Mouse (Mus musculus) ovary, adult 18-20 months (tissue): ENCODE results near the gene Hoxa10.

ENCODE experiments used
- DNase-seq: peaks from one replicate; pipeline ENCODE4 v3.0.0; 2022; ENCODE audit warnings: low spot score, mixed read lengths

The Hoxa10 gene

DNA sequence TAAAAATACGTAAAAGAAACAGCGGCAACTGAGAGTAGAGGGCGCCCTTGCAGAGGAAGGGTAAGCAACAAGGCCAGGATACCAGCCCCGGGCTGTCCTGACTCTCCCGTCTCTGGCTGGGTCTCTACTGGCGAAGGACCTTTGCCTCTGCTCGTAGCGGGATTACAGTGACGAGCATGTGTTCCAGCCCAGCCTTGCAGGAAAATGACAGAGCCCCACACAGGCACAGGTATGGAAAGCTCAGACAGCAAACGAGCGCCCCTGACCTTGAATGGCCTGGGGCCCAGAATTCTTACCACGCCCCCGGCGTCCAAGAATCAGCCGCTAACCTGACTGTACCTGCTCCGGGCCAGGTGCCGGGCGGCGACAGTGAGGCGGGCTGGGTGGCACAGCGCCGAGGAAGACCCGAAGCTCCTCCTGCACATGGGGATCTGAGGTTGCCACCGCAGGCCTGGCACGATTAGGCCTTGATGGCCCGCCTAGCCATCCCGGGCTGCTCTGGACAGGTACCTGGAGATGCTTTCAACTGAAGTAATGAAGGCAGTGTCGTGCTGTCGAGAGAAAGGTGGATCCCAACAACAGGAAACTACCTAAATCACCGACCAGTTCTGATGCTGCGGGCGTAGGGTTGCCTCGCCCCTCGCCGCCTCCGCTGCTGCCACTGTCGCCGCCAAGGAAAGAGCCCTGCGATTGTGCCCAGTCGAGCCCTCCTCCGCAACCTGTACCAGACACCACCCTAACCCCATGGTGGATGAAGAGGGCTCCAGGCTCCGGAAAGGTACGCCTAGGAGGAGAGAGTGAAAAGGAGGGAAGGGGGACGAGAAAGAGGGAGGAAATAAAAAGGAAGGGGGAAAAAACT, 10.9 kb downstream of the Hoxa10 start:
- DNase-seq: no peak

- DNase-seq: no peak
These were observed 11.9 kb downstream of the Hoxa10 start for GRCm38 (mm10) chr6:52228475-52229465.

DNA sequence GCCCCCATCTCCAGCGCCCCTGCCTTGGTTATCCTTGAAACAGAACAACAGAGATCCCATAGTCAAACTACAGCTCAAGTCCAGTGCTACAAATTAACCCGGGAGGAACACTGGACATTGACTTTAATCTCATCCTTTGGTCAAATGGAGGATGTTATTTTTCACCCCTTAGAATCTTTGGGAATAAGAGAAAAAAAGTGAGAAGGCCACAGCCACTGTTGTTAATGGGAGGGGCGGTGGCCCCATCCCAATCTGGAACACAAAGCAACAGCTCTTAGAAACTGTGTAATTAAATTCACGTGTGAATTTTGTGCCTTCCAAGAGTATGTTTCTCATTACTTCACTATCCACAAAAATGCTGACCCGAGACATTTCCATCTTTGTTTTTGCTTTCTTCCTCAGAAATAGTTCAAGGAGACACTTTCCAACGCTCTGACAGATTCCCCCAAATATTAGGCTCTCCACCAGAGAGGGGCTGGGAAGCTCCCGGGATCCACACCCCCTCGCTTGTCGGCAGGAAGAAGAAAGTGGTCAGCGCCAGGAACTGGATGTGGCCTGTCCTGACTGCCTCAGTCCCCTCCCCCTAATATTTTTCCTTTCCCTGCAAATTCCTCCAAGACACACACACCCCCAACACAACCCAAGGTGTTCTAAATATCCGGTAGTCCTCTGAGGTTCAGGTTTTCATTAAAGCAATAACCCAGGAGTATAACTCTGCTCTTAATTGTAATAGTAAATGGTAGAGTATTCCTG, 13.0 kb downstream of the Hoxa10 start:
- no peak for DNase-seq

DNA sequence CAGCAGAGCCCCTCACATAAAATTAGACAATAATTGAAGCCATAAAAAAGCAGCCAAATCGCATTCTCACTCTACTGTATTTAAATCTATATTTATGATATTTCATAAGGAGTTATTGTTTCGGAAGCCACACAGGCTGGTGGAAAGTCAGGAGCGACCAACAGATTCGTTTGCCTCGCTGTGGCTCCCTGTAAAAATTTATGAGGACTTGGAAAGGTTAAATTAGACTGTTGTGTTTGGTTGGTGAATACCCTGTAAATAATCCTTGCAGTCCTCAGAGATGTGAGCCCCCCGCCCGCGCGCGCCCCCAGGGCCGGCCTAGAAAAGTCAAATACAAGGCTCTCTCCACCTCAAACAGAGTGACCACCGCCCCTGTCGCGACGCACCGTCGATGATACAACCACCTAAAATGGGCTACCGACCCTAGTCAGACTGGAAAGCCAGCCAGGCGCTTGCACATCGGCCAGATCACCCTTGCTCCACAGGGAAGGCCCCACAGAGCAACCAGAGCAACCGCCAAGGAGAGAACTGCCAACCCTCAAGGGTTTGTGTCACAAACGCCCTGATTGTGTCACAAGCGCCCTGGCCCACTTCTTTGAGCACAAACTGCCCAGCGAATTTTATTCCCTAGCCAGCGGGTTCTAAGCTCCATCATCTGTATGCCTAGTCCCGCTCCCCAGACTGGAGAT, 13.9 kb downstream of the Hoxa10 start:
- DNase-seq: no peak

DNA sequence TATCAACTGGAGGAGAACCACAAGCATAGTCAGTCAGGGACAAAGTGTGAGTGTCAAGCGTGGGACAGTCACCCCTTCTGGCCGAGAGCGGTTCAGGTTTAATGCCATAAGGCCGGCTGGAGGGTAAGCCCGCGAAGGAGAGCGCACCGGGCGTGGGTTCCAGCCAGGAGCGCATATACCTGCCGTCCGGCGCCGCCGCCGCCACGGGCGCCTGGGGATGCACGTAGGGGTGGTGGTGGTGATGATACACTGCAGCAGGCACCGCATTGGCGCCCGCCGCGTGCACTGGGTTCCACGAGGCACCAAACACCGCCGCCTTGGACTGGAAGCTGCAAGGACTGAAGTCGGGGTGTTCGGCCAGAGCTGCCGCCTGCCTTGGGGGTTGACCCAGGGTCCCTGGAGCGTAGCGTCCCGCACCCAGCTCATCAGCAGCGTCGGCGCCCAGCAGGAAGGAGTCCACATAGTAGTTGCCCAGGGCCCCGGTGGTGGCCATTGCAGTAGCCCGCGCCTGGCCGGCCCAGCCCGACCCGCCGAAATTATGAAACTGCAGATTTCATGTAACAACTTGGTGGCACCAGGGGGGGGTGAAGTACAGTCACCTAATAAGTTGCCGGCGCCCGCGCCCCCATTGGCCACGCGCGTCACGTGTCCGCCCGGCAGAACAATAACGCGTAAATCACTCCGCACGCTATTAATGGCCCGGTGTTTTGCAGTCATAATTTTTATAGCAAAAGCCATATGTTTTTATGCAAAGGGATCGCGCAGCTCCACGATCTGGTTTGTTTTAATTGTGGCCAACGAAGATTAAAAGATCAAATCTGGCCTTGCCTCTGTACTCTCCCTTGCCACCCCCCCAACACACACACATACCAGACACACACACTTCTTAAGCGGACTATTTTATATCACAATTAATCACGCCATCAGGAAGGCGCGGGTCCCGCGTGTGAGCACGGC, 14.8 kb downstream of the Hoxa10 start:
- no peak for DNase-seq

- no peak for DNase-seq
These were observed 15.6 kb downstream of the Hoxa10 start for GRCm38 (mm10) chr6:52224895-52225611.

GRCm38 (mm10) chr6:52223939-52224760, 16.5 kb downstream of the Hoxa10 start:
- DNase-seq: no peak

DNA sequence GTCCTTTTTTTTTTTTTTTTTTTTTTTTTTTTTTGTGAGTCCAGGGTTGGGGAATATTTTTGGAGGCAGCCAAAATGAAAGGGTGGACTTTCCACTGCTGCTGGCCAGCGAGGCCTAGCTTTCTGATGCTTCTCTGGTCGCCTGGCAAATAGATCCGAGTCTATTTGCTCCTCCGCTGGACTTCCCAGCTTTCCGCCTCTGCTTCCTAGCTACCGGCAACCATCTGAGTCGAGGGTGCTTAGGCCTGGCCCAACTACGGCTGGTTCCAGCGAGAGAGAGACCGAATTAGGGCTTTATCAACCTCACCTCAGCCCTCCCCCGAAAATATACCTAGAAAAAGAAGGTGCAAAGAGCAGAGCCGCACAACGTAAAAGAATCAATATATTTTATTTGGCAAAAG, 17.9 kb downstream of the Hoxa10 start:
- DNase-seq: no peak

DNA sequence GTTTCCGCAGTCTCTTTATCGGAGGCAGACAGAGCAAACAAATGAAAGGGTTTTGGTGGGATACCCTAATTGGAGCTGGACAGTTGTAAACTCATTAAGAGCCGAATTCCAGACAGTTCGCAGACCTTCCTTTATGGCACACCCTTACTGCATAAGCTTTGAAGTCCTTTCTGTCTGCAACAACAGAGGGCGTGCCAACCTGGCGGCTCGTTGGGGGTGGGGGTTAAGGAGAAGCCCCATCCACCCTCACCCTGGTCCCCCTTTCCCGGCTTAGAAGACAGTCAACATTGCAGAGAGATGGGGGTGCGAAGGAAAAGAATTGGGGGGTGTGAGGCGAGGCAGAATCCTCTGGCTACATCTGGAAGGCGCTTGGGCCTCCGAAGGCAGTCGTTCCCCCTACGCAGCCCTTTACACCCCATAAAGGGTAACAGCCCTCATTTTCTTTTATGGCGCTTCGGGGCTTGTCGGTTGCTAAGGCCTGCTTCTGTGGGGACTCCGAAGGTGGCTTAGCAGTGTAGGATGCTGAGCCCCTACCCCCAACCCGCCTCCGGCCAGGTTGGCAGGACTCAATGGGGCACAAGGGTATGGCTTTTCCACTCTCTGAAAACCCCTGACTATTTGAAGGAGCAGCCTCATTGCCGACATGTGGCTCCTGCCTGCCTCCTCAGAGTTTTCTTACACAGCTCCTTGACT, 18.5 kb downstream of the Hoxa10 start:
- no peak for DNase-seq

DNA sequence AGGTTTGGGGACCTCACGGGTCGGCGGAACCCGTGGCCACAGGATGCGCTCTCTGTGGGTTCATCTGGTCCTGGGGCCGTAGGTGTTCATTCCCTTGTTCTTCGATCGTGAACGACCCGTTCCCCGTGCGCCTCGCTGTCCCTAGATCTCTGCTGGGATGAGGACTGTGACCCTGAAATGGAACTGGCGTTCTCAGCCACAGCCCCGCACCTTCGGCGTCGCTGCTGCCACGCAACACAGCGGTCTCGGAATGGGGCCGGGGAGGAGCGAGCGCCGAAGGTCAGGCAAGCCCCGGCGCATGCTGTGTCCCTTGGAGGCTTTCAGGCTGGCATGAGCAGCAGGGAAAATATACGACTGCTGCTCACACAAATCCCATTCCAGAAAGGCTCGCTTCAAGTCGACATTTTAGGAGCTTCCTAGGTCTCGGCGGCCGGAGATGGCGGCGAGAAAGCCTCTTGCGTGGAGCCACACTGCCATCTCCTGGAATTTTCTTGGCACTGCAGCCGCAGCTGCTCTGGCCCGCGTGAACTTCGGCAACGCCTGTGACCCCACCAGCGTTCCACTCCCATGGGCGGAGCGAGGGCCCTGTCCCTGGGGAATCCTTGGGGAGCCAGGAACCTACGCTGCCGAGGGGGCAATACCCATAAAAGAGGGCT, 19.2 kb downstream of the Hoxa10 start, which contains the start of gene Hoxa7:
Gene Hoxa7, minus strand, starts transcription at position 518 of the 656 bp plus-strand sequence.
- peak; percentile 65 for DNase-seq

- no peak for DNase-seq
These were observed 19.8 kb downstream of the Hoxa10 start for GRCm38 (mm10) chr6:52220865-52221310.

DNA sequence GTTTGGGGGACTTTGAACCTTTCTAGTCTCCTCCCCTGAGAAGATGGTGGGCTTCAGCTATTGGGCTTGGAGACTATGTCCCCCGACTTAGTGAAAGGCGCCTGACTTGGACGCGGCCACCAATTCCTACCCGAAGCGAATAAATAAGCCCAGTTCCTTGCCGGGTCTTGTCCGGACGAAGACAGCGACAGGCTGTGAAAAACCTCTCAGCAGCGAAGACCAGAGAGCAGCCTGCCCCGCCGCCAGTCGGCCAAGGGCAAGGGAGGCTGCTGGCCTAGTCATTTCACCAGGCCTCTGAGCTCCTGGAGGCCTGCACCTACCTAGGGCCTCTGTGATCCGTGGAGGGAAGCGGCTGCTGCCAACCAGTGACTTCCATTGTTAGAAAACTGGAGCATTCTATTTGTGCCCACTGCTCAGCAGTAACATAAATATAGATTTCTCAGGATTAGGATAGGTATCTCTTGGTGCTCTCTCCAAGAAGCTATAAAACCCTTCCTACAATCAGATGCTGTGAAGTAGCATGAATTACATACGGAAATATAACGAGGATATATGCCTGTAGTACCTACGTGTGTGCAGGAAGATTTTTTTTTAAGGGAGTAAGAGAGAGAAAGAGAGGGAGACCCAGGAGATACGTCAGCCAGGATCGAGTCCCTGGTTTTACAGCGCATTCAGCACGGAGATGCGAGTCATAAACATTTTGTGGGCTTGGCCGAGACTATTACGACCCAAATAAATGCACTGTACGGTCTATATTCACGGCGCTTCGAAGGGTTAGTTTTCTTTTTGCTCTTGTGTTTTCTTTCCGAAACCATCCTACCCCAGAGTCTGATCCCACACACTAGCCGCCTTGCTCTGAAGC, 20.4 kb downstream of the Hoxa10 start:
- no peak for DNase-seq

DNA sequence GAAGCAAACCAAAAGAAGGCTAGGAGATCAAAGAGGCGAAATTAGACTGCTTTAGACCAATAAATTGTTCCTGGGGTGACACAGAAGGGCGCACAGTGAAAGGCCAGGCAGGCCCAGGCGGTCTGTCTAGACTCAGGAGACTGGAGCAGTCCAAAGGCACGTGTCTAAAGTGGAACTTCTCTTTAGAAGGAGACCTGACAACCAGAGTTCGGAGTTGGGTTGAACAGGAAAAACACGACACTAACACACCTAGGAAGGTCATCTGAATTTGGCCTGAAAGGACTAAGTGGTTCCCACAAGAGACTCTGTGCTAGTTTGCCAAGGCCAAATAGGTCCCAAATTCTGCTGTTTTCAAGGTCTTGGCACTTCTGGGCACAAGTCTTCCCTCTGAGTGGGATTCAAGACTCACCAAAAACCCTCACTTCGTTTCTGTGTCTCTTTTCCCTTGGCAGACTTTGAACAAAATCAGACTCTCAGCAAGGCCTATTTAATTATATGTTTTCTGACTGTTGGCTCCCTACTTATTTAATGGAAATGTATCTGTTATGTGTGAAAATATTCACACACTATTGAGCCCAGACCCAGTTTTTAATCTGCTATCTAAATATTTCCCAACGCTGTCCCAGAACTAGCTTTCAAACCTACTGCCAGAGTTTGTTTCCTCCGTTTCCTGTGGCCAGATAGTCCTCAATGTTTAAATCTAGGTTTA, 21.3 kb downstream of the Hoxa10 start:
- DNase-seq: no peak

DNA sequence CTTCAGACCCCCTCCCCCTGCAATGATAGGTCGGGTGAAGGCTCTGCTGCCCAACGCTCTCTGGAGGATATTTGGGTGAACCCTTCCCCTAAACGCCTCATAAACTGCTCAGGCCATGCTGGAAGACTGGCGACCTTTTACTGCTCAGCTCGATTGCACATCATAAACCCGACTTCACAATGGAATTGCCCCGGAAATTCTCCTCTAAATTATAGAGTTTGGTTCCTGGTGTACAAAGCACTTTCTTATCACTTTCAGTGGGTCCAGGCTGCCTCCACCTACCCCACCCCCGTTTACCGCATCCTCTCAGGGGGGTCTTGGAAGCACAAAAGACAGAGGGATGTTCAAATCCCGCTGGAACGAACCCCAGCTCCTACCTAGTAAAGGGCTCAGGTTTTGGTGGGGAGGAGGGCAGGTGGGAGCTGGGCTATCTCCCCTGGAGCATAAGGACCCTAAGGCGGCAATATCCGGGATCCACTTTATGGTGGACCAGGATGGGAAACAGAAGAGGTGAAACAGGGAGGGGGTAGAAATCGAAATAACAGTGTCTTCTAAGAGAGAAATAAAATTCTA, 21.9 kb downstream of the Hoxa10 start:
- no peak for DNase-seq

- DNase-seq: no peak
These were observed 22.6 kb downstream of the Hoxa10 start for GRCm38 (mm10) chr6:52217895-52218642.
